Mouse (Mus musculus) thymus, adult 2 months (tissue): ENCODE measurements around the gene Arpc2.

ENCODE experiments used
- CTCF ChIP-seq: fragments of 200-500 bp; IDR thresholded peaks from 2 replicates; pipeline ENCODE4 v1.5.1; 2012; ENCODE audit warnings: mild to moderate bottlenecking, control low read depth, low read length, moderate library complexity, borderline replicate concordance; ENCODE audit not compliant: control insufficient read depth, poor library complexity, insufficient read depth; ENCODE audit errors: extremely low read depth
- POLR2A ChIP-seq: fragments of 200-500 bp; IDR thresholded peaks from 2 replicates; pipeline ENCODE4 v1.6.1; 2012; ENCODE audit warnings: mild to moderate bottlenecking, low read length, control low read depth, moderate library complexity; ENCODE audit not compliant: control insufficient read depth, poor library complexity, insufficient read depth; ENCODE audit errors: extremely low read depth

- no peak for TF ChIP-seq POLR2A
- no peak for TF ChIP-seq CTCF
Observed at GRCm38 (mm10) chr1:74282896-74283625, 47.2 kb downstream of the Arpc2 start.
